ENCODE assay signal across 21 mouse cellular contexts in the genomic region with DNA sequence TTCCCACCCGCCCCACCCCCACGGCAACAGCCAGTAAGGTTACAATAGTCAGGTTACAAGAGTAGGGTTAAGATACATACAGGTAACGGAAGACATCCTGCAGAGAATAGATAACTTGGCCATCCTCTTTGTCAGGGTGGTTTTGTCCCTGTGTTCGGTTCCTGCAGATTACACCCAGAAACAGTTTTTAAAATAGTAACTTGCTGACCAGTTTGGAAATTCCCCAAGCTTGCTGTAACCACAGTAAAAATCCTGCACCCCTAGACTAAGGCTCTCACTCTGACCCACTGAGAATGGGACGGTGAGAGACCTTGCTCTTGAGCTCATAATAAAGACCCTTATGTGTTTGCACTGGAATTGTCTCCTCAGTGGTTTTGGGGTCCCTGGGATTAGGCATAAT. TPM values are rescaled to one million over a fixed set of nuclear protein-coding genes. Genes with fewer than 3 reads are reported as not detected.
DNase-seq lines count a peak whose midpoint lies in the region; ATAC-seq and TF ChIP-seq lines count a peak whose summit lies in the region.
"Had no signal": no experiment of that assay in that cellular context is flagged by ENCODE, and none has a peak within 500 bp of the region (broad histone marks: within the 10 kb centered on the region; RNA-seq: fewer than 3 reads in every experiment).

No protein-coding gene starts in this region.

- no peak for TF ChIP-seq EP300 in lung, postnatal 0 days (IDR thresholded peaks at IDR 0.05)
- TF ChIP-seq EP300 in CH12.LX (IDR thresholded peaks at IDR 0.05; ENCODE audit: low read length), result peak; percentile 58

- H3K36me3 ChIP-seq in lung, embryonic 15.5 days, result no peaks in the 10 kb centered on the region
- H3K36me3 ChIP-seq in lung, postnatal 0 days (ENCODE audit: insufficient read depth, low read length), result no peaks in the 10 kb centered on the region
- H3K36me3 ChIP-seq in CH12.LX (replicated peaks in 1 of 2; ENCODE audit: control insufficient read depth in 1 of 2, insufficient read depth in 1 of 2, low read length in 1 of 2), result peaks cover 0 to 5% of the 10 kb centered on the region in 2 experiments
- H3K36me3 ChIP-seq: embryonic facial prominence, embryonic 10.5 days; embryonic facial prominence, embryonic 12.5 days; forebrain, embryonic 15.5 days had no signal

- no peak overlapping the region for H3K9ac ChIP-seq in lung, embryonic 15.5 days
- H3K9ac ChIP-seq in lung, postnatal 0 days (replicated peaks; ENCODE audit: low read depth), result no peak overlapping the region
- no peak overlapping the region for H3K9ac ChIP-seq in CH12.LX (ENCODE audit: insufficient read depth, low read depth)
- H3K9ac ChIP-seq: embryonic facial prominence, embryonic 12.5 days; forebrain, embryonic 13.5 days; forebrain, embryonic 15.5 days had no signal

- H3K9me3 ChIP-seq in lung, embryonic 15.5 days, result no peaks in the 10 kb centered on the region
- no peaks in the 10 kb centered on the region for H3K9me3 ChIP-seq in lung, postnatal 0 days (ENCODE audit: low read length)
- H3K9me3 ChIP-seq in CH12.LX (replicated peaks; ENCODE audit: low read length), result no peaks in the 10 kb centered on the region
- H3K9me3 ChIP-seq: embryonic facial prominence, embryonic 10.5 days; embryonic facial prominence, embryonic 12.5 days; forebrain, embryonic 13.5 days; forebrain, embryonic 15.5 days had no signal

- no peak overlapping the region for H3K4me2 ChIP-seq in lung, embryonic 15.5 days
- no peak overlapping the region for H3K4me2 ChIP-seq in lung, postnatal 0 days (replicated peaks; ENCODE audit: low read depth, low read length)
- peak overlapping the region; percentile 42; the same call in 1 of the 2 replicates for H3K4me2 ChIP-seq in CH12.LX (ENCODE audit: insufficient read depth, low read depth, poor library complexity, severe bottlenecking)
- H3K4me2 ChIP-seq: embryonic facial prominence, embryonic 12.5 days; forebrain, embryonic 13.5 days; forebrain, embryonic 15.5 days had no signal

- dilution Hi-C loops in CH12.LX (cut with MboI; ENCODE audit: extremely low pct_ligation_motif_present, extremely low pct_unique_long_range_greater_than_20kb, low sequenced_read_pairs), result no loop called here

- in situ Hi-C loops in CH12.LX (cut with MboI; ENCODE audit: low pct_ligation_motif_present, low pct_unique_long_range_greater_than_20kb, low sequenced_read_pairs), result no loop called here

- no peak for ATAC-seq in lung, embryonic 15.5 days (ENCODE audit: borderline replicate concordance, extremely low read depth, low FRiP score, low TSS enrichment)
- no peak for ATAC-seq in lung, postnatal 0 days
- ATAC-seq: CD4-positive, CD25-positive, alpha-beta regulatory T cell, adult 4 months; forebrain, embryonic 13.5 days; forebrain, embryonic 15.5 days had no signal

- no peak for DNase-seq in lung, adult 2 months
- DNase-seq in lung, postnatal 0 days (ENCODE audit: low spot score), result no peak
- no peak for DNase-seq in lung, adult 18-20 months
- no peak for DNase-seq in CH12.LX (ENCODE audit: extremely low read depth)
- DNase-seq in induced T-regulatory cell, adult 2 months (ENCODE audit: low read depth), result peak; percentile 11
- DNase-seq in thymus, postnatal 10 days (ENCODE audit: low spot score in 2 of 2), result no peak
- DNase-seq: adrenal gland, adult 2 months; adrenal gland, postnatal 10 days; adrenal gland, postnatal 25 days; B cell, adult 2 months; cerebellum, adult 11-12 months; cerebellum, adult 2 months; cerebellum, adult 9-10 months; cerebellum, postnatal 10 days; cerebellum, postnatal 25 days had no signal

- H3K27me3 ChIP-seq in lung, embryonic 15.5 days, result no peaks in the 10 kb centered on the region
- H3K27me3 ChIP-seq in lung, postnatal 0 days (replicated peaks; ENCODE audit: insufficient read depth, low read length), result no peaks in the 10 kb centered on the region
- no peaks in the 10 kb centered on the region for H3K27me3 ChIP-seq in CH12.LX (replicated peaks)
- H3K27me3 ChIP-seq: embryonic facial prominence, embryonic 12.5 days; forebrain, embryonic 13.5 days; forebrain, embryonic 15.5 days had no signal

- WGBS in lung, embryonic 15.5 days, result 65% methylated on average over 5 of the region's 5 CpGs
- WGBS in lung, adult 2 months, result 67% methylated on average over 5 of the region's 5 CpGs
- 59% methylated on average over 5 of the region's 5 CpGs for WGBS in lung, postnatal 0 days

- H3K4me1 ChIP-seq in lung, embryonic 15.5 days, result peaks cover 51% of the 10 kb centered on the region
- H3K4me1 ChIP-seq in lung, adult 2 months (ENCODE audit: control insufficient read depth, insufficient read depth, low read length), result no peaks in the 10 kb centered on the region
- no peaks in the 10 kb centered on the region for H3K4me1 ChIP-seq in lung, postnatal 0 days (ENCODE audit: insufficient read depth, low read depth, low read length)
- H3K4me1 ChIP-seq in CH12.LX (ENCODE audit: control insufficient read depth in 1 of 2, insufficient read depth in 2 of 2), result peaks cover 26 to 76% of the 10 kb centered on the region in 2 experiments
- H3K4me1 ChIP-seq: forebrain, embryonic 13.5 days; forebrain, embryonic 15.5 days had no signal

- 0 out of 2 replicates have a peak overlapping the region, but pooled peaks have one; percentile 34 for H3K27ac ChIP-seq in lung, embryonic 15.5 days
- H3K27ac ChIP-seq in lung, postnatal 0 days (ENCODE audit: low read length), result 0 out of 2 replicates have a peak overlapping the region, but pooled peaks have one; percentile 38
- H3K27ac ChIP-seq in CH12.LX (ENCODE audit: insufficient read depth, low read depth), result peak overlapping the region; percentile 85
- H3K27ac ChIP-seq: embryonic facial prominence, embryonic 10.5 days; embryonic facial prominence, embryonic 12.5 days; forebrain, embryonic 13.5 days; forebrain, embryonic 15.5 days had no signal

- no peak for TF ChIP-seq POLR2A in lung, adult 2 months (IDR thresholded peaks at IDR 0.05; ENCODE audit: borderline replicate concordance, extremely low read depth, low read depth, low read length)
- no peak for TF ChIP-seq POLR2A in CH12.LX (IDR thresholded peaks at IDR 0.05; ENCODE audit: low read depth, low read length)

- TF ChIP-seq CTCF in lung, adult 2 months (IDR thresholded peaks at IDR 0.05; ENCODE audit: insufficient read depth, low read length), result no peak
- TF ChIP-seq CTCF in lung, postnatal 0 days (IDR thresholded peaks at IDR 0.05), result no peak
- TF ChIP-seq CTCF in CH12.LX (conservative IDR thresholded peaks at IDR 0.05 in 1 of 2, IDR thresholded peaks at IDR 0.05 in 1 of 2; ENCODE audit: low read depth in 2 of 2, low read length in 2 of 2), result no peak

- no peak overlapping the region for H3K4me3 ChIP-seq in lung, embryonic 15.5 days
- H3K4me3 ChIP-seq in lung, adult 2 months (replicated peaks; ENCODE audit: extremely low read depth, low read depth, low read length), result no peak overlapping the region
- H3K4me3 ChIP-seq in lung, postnatal 0 days (ENCODE audit: low read depth, low read length), result no peak overlapping the region
- no peak overlapping the region for H3K4me3 ChIP-seq in CH12.LX (replicated peaks in 1 of 3; ENCODE audit: low read depth in 2 of 3, low read length in 2 of 3, poor library complexity in 1 of 3)
- H3K4me3 ChIP-seq: embryonic facial prominence, embryonic 10.5 days; embryonic facial prominence, embryonic 12.5 days; forebrain, embryonic 13.5 days; forebrain, embryonic 15.5 days had no signal

- H3K79me2 ChIP-seq in CH12.LX (replicated peaks; ENCODE audit: control insufficient read depth, extremely low read depth, insufficient read depth, poor library complexity, severe bottlenecking), result no peaks in the 10 kb centered on the region

- no peak for TF ChIP-seq RAD21 in CH12.LX (IDR thresholded peaks at IDR 0.05; ENCODE audit: low read depth, low read length)

TF ChIP-seq in CH12.LX, 34 proteins besides CTCF, POLR2A, EP300 and RAD21:
- TF ChIP-seq TCF12 (IDR thresholded peaks at IDR 0.05; ENCODE audit: low read depth, low read length) (no peak; the same call in 1 of the 2 replicates), NRF1 (IDR thresholded peaks at IDR 0.05; ENCODE audit: low read depth, low read length) (no peak), USF1 (IDR thresholded peaks at IDR 0.05; ENCODE audit: low read depth, low read length) (no peak), MAFK (IDR thresholded peaks at IDR 0.05; ENCODE audit: insufficient replicate concordance, low read length) (0 out of 2 replicates have a peak, but pooled peaks have one; percentile 23), ETS1 (conservative IDR thresholded peaks at IDR 0.05; ENCODE audit: low read depth, low read length) (peak; percentile 76; the same call in 1 of the 2 replicates), IRF4 (IDR thresholded peaks at IDR 0.05; ENCODE audit: low read depth, low read length) (0 out of 2 replicates have a peak, but pooled peaks have one; percentile 42), MYC (IDR thresholded peaks at IDR 0.05; ENCODE audit: low read depth, low read length) (no peak), SIN3A (IDR thresholded peaks at IDR 0.05; ENCODE audit: low read length) (0 out of 2 replicates have a peak, but pooled peaks have one; percentile 47), MEF2A (IDR thresholded peaks at IDR 0.05; ENCODE audit: borderline replicate concordance, low read depth, low read length) (peak; percentile 92), TBP (conservative IDR thresholded peaks at IDR 0.05; ENCODE audit: low read depth, low read length) (0 out of 2 replicates have a peak, but pooled peaks have one; percentile 11), CHD1 (IDR thresholded peaks at IDR 0.05; ENCODE audit: low read depth, low read length) (0 out of 2 replicates have a peak, but pooled peaks have one; percentile 15)

RNA-seq across cellular contexts. Expression of a gene that starts 33.4 kb away (rescaled TPM):
- 103 and 109 TPM in 2 replicates for polyA plus RNA-seq in lung, embryonic 15.5 days (2015; fragmentation: Nextera tagmentation; extraction: Ambion mirVana)
- 106 and 178 TPM in 2 replicates for polyA plus RNA-seq in lung, adult 2 months (2012; rRNA removed)
- polyA plus RNA-seq in lung, postnatal 0 days (2015; fragmentation: Nextera tagmentation; extraction: Ambion mirVana), result 217 and 260 TPM in 2 replicates
- total RNA-seq in CH12.LX (2012; rRNA removed), result 35.2 and 41.6 TPM in 2 replicates
- 69.2 and 80.0 TPM in 2 replicates for total RNA-seq in CH12.LX (2014; rRNA removed)
- polyA plus RNA-seq in CH12.LX (2012; ENCODE audit: insufficient read length, low read depth), result 44.4 and 51.1 TPM in 2 replicates

Comparison
In these comparisons a context has a peak if more than half of its experiments do, and no peak if none do; other contexts are left out.
1. H3K27ac ChIP-seq: peak in every context shown above with its lines; median percentile 85 in CH12.LX; 38 in lung, postnatal 0 days; 34 in lung, embryonic 15.5 days.